Mouse (Mus musculus): ENCODE data around the gene Gys2. TPM values are rescaled to one million over a fixed set of nuclear protein-coding genes. Genes with fewer than 3 reads are reported as not detected.

Gene Gys2
- polyA plus RNA-seq, 1 experiment from 2014 or later: 1.7 TPM

- Histone ChIP-seq H3K36me3 (ENCODE audit: control insufficient read depth, insufficient read depth, low read length) (no peaks in the 10 kb centered on the region), H3K27me3 (replicated peaks; ENCODE audit: control insufficient read depth, insufficient read depth, low read length) (no peaks in the 10 kb centered on the region), H3K9ac (ENCODE audit: low read depth, low read length) (peak within 1 kb of the TSS; percentile 88), H3K4me2 (ENCODE audit: low read depth, low read length) (peak within 1 kb of the TSS; percentile 76), H3K27ac (ENCODE audit: low read length) (0 out of 2 replicates have a peak within 1 kb of the TSS, but pooled peaks have one; percentile 33), H3K4me3 (ENCODE audit: low read length) (peak within 1 kb of the TSS; percentile 84), H3K4me1 (ENCODE audit: control insufficient read depth, insufficient read depth, low read length) (peaks cover 7% of the 10 kb centered on the region), H3K9me3 (ENCODE audit: control insufficient read depth, low read length) (no peaks in the 10 kb centered on the region)
- peak; percentile 100 for ATAC-seq
- under 1% methylated on average over 78 of the region's 87 CpGs for WGBS
These were observed 85.7 kb downstream of the Gys2 start, which contains the start of the genes Recql and Golt1b for GRCm38 (mm10) chr6:142387011-142387754. Recql (minus strand) TSS chr6:142387087. Golt1b (plus strand) TSS chr6:142387221.

GRCm38 (mm10) chr6:142386285-142387010 is 86.5 kb downstream of the Gys2 start:
- Histone ChIP-seq H3K36me3 (ENCODE audit: control insufficient read depth, insufficient read depth, low read length) (no peaks in the 10 kb centered on the region), H3K4me3 (ENCODE audit: low read length) (peak overlapping the region; percentile 84), H3K27ac (ENCODE audit: low read length) (no peak overlapping the region), H3K9ac (ENCODE audit: low read depth, low read length) (peak overlapping the region; percentile 88), H3K4me1 (ENCODE audit: control insufficient read depth, insufficient read depth, low read length) (peaks cover 7% of the 10 kb centered on the region), H3K4me2 (ENCODE audit: low read depth, low read length) (peak overlapping the region; percentile 75), H3K27me3 (replicated peaks; ENCODE audit: control insufficient read depth, insufficient read depth, low read length) (no peaks in the 10 kb centered on the region), H3K9me3 (ENCODE audit: control insufficient read depth, low read length) (no peaks in the 10 kb centered on the region)
- peak; percentile 86 for ATAC-seq
- WGBS: 4% methylated on average over 31 of the region's 31 CpGs

- no peak overlapping the region for H3K4me2 ChIP-seq (ENCODE audit: low read depth, low read length)
- no peak for ATAC-seq
- H3K36me3 ChIP-seq (ENCODE audit: control insufficient read depth, insufficient read depth, low read length): no peaks in the 10 kb centered on the region
- no peaks in the 10 kb centered on the region for H3K9me3 ChIP-seq (ENCODE audit: control insufficient read depth, low read length)
- no peak overlapping the region for H3K27ac ChIP-seq (ENCODE audit: low read length)
- no peak overlapping the region for H3K4me3 ChIP-seq (ENCODE audit: low read length)
- H3K4me1 ChIP-seq (ENCODE audit: control insufficient read depth, insufficient read depth, low read length): peaks cover 7% of the 10 kb centered on the region
- no peaks in the 10 kb centered on the region for H3K27me3 ChIP-seq (replicated peaks; ENCODE audit: control insufficient read depth, insufficient read depth, low read length)
- 89% methylated on average over 9 of the region's 9 CpGs for WGBS
- no peak overlapping the region for H3K9ac ChIP-seq (ENCODE audit: low read depth, low read length)
These were observed 88.4 kb downstream of the Gys2 start for GRCm38 (mm10) chr6:142384521-142384920.

- no peak for ATAC-seq
- no peaks in the 10 kb centered on the region for H3K27me3 ChIP-seq (replicated peaks; ENCODE audit: control insufficient read depth, insufficient read depth, low read length)
- H3K9me3 ChIP-seq (ENCODE audit: control insufficient read depth, low read length): no peaks in the 10 kb centered on the region
- no peak overlapping the region for H3K4me2 ChIP-seq (ENCODE audit: low read depth, low read length)
- H3K9ac ChIP-seq (ENCODE audit: low read depth, low read length): no peak overlapping the region
- no peak overlapping the region for H3K4me3 ChIP-seq (ENCODE audit: low read length)
- H3K36me3 ChIP-seq (ENCODE audit: control insufficient read depth, insufficient read depth, low read length): peaks cover 3% of the 10 kb centered on the region; the same call in 1 of the 2 replicates
- peaks cover 4% of the 10 kb centered on the region for H3K4me1 ChIP-seq (ENCODE audit: control insufficient read depth, insufficient read depth, low read length)
- WGBS: 90% methylated on average over 7 of the region's 7 CpGs
- no peak overlapping the region for H3K27ac ChIP-seq (ENCODE audit: low read length)
These were observed 91.3 kb downstream of the Gys2 start for GRCm38 (mm10) chr6:142381615-142382014.

- peaks cover 3% of the 10 kb centered on the region; the same call in 1 of the 2 replicates for H3K36me3 ChIP-seq (ENCODE audit: control insufficient read depth, insufficient read depth, low read length)
- ATAC-seq: no peak
- H3K9me3 ChIP-seq (ENCODE audit: control insufficient read depth, low read length): no peaks in the 10 kb centered on the region
- WGBS: 88% methylated on average over 6 of the region's 6 CpGs
- H3K4me2 ChIP-seq (ENCODE audit: low read depth, low read length): no peak overlapping the region
- H3K4me3 ChIP-seq (ENCODE audit: low read length): no peak overlapping the region
- no peaks in the 10 kb centered on the region for H3K27me3 ChIP-seq (replicated peaks; ENCODE audit: control insufficient read depth, insufficient read depth, low read length)
- no peak overlapping the region for H3K27ac ChIP-seq (ENCODE audit: low read length)
- H3K4me1 ChIP-seq (ENCODE audit: control insufficient read depth, insufficient read depth, low read length): no peaks in the 10 kb centered on the region
- no peak overlapping the region for H3K9ac ChIP-seq (ENCODE audit: low read depth, low read length)
These were observed 92.9 kb downstream of the Gys2 start for GRCm38 (mm10) chr6:142379961-142380360.

GRCm38 (mm10) chr6:142378576-142379330 is 94.2 kb downstream of the Gys2 start:
- Histone ChIP-seq H3K9ac (ENCODE audit: low read depth, low read length) (no peak overlapping the region), H3K27me3 (replicated peaks; ENCODE audit: control insufficient read depth, insufficient read depth, low read length) (no peaks in the 10 kb centered on the region)
- 90% methylated on average over 8 of the region's 8 CpGs for WGBS

GRCm38 (mm10) chr6:142377081-142377480 is 95.8 kb downstream of the Gys2 start:
- WGBS: 70% methylated on average over 1 of the region's 1 CpGs
- Histone ChIP-seq H3K9me3 (ENCODE audit: control insufficient read depth, low read length) (no peaks in the 10 kb centered on the region), H3K4me3 (ENCODE audit: low read length) (no peak overlapping the region)

More at GRCm38 (mm10) chr6:142378576-142379330, 94.2 kb downstream of the Gys2 start:
- H3K27ac ChIP-seq (ENCODE audit: low read length): no peak overlapping the region
- H3K9me3 ChIP-seq (ENCODE audit: control insufficient read depth, low read length): no peaks in the 10 kb centered on the region
- H3K4me3 ChIP-seq (ENCODE audit: low read length): no peak overlapping the region
- no peak for ATAC-seq
- H3K4me2 ChIP-seq (ENCODE audit: low read depth, low read length): no peak overlapping the region
- no peaks in the 10 kb centered on the region for H3K4me1 ChIP-seq (ENCODE audit: control insufficient read depth, insufficient read depth, low read length)
- peaks cover 3% of the 10 kb centered on the region; the same call in 1 of the 2 replicates for H3K36me3 ChIP-seq (ENCODE audit: control insufficient read depth, insufficient read depth, low read length)

More at GRCm38 (mm10) chr6:142377081-142377480, 95.8 kb downstream of the Gys2 start:
- H3K9ac ChIP-seq (ENCODE audit: low read depth, low read length): no peak overlapping the region
- no peak overlapping the region for H3K27ac ChIP-seq (ENCODE audit: low read length)
- no peaks in the 10 kb centered on the region for H3K4me1 ChIP-seq (ENCODE audit: control insufficient read depth, insufficient read depth, low read length)
- peaks cover 4% of the 10 kb centered on the region for H3K36me3 ChIP-seq (ENCODE audit: control insufficient read depth, insufficient read depth, low read length)
- no peak for ATAC-seq
- no peaks in the 10 kb centered on the region for H3K27me3 ChIP-seq (replicated peaks; ENCODE audit: control insufficient read depth, insufficient read depth, low read length)
- no peak overlapping the region for H3K4me2 ChIP-seq (ENCODE audit: low read depth, low read length)

Measured in intestine, embryonic 16.5 days (tissue).